Mouse (Mus musculus) midbrain, embryonic 11.5 days (tissue): ENCODE measurements around the gene Ankrd27. TPM values are rescaled to one million over a fixed set of nuclear protein-coding genes. Genes with fewer than 3 reads are reported as not detected.

Source experiments
- ATAC-seq: fragments of 200-750 bp; cut with Nextera tagmentation; 2 replicates; pipeline ENCODE4 v1.8.0; 2017; ENCODE audit warnings: moderate TSS enrichment, moderate library complexity; ENCODE audit not compliant: low FRiP score
- DNase-seq: peaks from one replicate; pipeline ENCODE4 v3.0.0; 2015; ENCODE audit warnings: low spot score; ENCODE audit errors: missing footprints
- H3K27ac ChIP-seq: fragments of 300-500 bp; sonication (generic); 2 replicates; pipeline ENCODE4 v1.5.1; 2014; ENCODE audit warnings: low read depth, low read length
- H3K27me3 ChIP-seq: fragments of 300-500 bp; sonication (generic); 2 replicates; pipeline ENCODE4 v1.6.1; 2014; ENCODE audit warnings: mild to moderate bottlenecking, low read length, moderate library complexity, mixed read lengths; ENCODE audit not compliant: control insufficient read depth, insufficient read depth
- H3K36me3 ChIP-seq: fragments of 300-500 bp; sonication (generic); 2 replicates; pipeline ENCODE4 v1.6.1; 2014; ENCODE audit warnings: mild to moderate bottlenecking, low read length, moderate library complexity, mixed read lengths; ENCODE audit not compliant: control insufficient read depth, insufficient read depth
- H3K4me1 ChIP-seq: fragments of 300-500 bp; sonication (generic); 2 replicates; pipeline ENCODE4 v1.6.1; 2014; ENCODE audit warnings: low read length; ENCODE audit not compliant: control insufficient read depth, insufficient read depth
- H3K4me2 ChIP-seq: fragments of 300-500 bp; sonication (generic); 2 replicates; pipeline ENCODE4 v1.6.1; 2014; ENCODE audit warnings: mild to moderate bottlenecking, moderate library complexity
- H3K4me3 ChIP-seq: fragments of 300-500 bp; sonication (generic); 2 replicates; pipeline ENCODE4 v1.5.1; 2014; ENCODE audit warnings: low read depth, low read length
- H3K9ac ChIP-seq: fragments of 300-500 bp; sonication (generic); 2 replicates; pipeline ENCODE4 v1.6.1; 2014; ENCODE audit warnings: low read length
- H3K9me3 ChIP-seq: fragments of 300-500 bp; sonication (generic); 2 replicates; pipeline ENCODE4 v1.6.1; 2016; ENCODE audit warnings: low read length; ENCODE audit not compliant: control insufficient read depth
- WGBS: fragments of 180-500 bp; shearing (Covaris S2); extraction: QIAGEN DNeasy Blood & Tissue Kit; methylation state at CpG from one replicate; pipeline ENCODE4 v1.1.7; 2014; 5-methylcytosine and 5-hydroxymethylcytosine counted together
- polyA plus RNA-seq: library from polyadenylated mRNA; unstranded; fragments of >200 nt; fragmentation: Nextera tagmentation; extraction: Ambion mirVana; gene quantifications from 2 replicates; pipeline ENCODE4 v1.2.1, GENCODE M21; 2014

Gene Ankrd27
- polyA plus RNA-seq, 1 experiment from 2014 or later = 31.0 TPM

GRCm38 (mm10) chr7:35688276-35688675, 102.2 kb downstream of the Ankrd27 start:
- peaks cover 23% of the 10 kb centered on the region for H3K4me1 ChIP-seq
- peaks cover 4% of the 10 kb centered on the region; the same call in 1 of the 2 replicates for H3K36me3 ChIP-seq
- ATAC-seq (no peak), DNase-seq (no peak)
- H3K9me3 ChIP-seq = no peaks in the 10 kb centered on the region
- H3K4me2 ChIP-seq = no peak overlapping the region
- no peak overlapping the region for H3K9ac ChIP-seq
- no peaks in the 10 kb centered on the region for H3K27me3 ChIP-seq
- whole genome bisulfite sequencing = 56% methylated on average over 9 of the region's 9 CpGs
- H3K27ac ChIP-seq = no peak overlapping the region
- H3K4me3 ChIP-seq = no peak overlapping the region

Other genes starting within 250 kb of the Ankrd27 start
- gene Faap24, start 189.4 kb upstream of the Ankrd27 start, polyA plus RNA-seq = 26.2 and 26.9 TPM in 2 replicates
- gene Cep89, start 189.2 kb upstream of the Ankrd27 start, polyA plus RNA-seq = 42.9 and 46.6 TPM in 2 replicates
- gene Slc7a9, start 137.4 kb upstream of the Ankrd27 start, polyA plus RNA-seq = not detected in 2 replicates
- 0.11 TPM in 2 replicates for gene Tdrd12, start 48.5 kb upstream of the Ankrd27 start, polyA plus RNA-seq
- gene Nudt19, start 29.9 kb upstream of the Ankrd27 start, polyA plus RNA-seq = 43.2 and 46.1 TPM in 2 replicates
- 0.11 and 0.45 TPM in 2 replicates for gene Rgs9bp, start 662 bp upstream of the Ankrd27 start, polyA plus RNA-seq
- gene Pdcd5, start 61.3 kb downstream of the Ankrd27 start, polyA plus RNA-seq = 307 and 310 TPM in 2 replicates
- gene Dpy19l3, start 168.2 kb downstream of the Ankrd27 start, polyA plus RNA-seq = 37.2 and 38.5 TPM in 2 replicates
- gene Zfp507, start 216.8 kb downstream of the Ankrd27 start, polyA plus RNA-seq = 16.1 and 16.3 TPM in 2 replicates